Mouse (Mus musculus) CH12.LX (cell line): Measurements from ENCODE around the gene Itga6. TPM values are rescaled to one million over a fixed set of nuclear protein-coding genes. Genes with fewer than 3 reads are reported as not detected.

Experiments
- DNase-seq: peaks from one replicate; pipeline ENCODE4 v3.0.0-alpha.2; 2013; ENCODE audit errors: extremely low read depth
- H3K27ac ChIP-seq: 2 replicates; pipeline ENCODE4 v1.5.1; 2012; ENCODE audit warnings: low read depth, mild to moderate bottlenecking, control low read depth, moderate library complexity; ENCODE audit not compliant: insufficient read depth
- H3K27me3 ChIP-seq: replicated peaks from 2 replicates; pipeline ENCODE3; 2012; ENCODE audit warnings: inconsistent platforms
- H3K36me3 ChIP-seq, 2 experiments: replicated peaks in 1 of 2; 2 replicates each; pipeline versions ENCODE3 to v1.6.1; 2012; ENCODE audit warnings: inconsistent platforms in 1 of 2, low read length in 1 of 2, mild to moderate bottlenecking in 1 of 2, mixed read lengths in 1 of 2, moderate library complexity in 1 of 2; ENCODE audit not compliant: control insufficient read depth in 1 of 2, insufficient read depth in 1 of 2
- H3K4me1 ChIP-seq, 2 experiments: 2 replicates each; pipeline ENCODE4 v1.6.1; 2012; ENCODE audit warnings: inconsistent platforms in 1 of 2, moderate library complexity in 1 of 2; ENCODE audit not compliant: insufficient read depth in 2 of 2, control insufficient read depth in 1 of 2
- H3K4me2 ChIP-seq: 2 replicates; pipeline ENCODE4 v1.6.1; 2012; ENCODE audit warnings: low read depth, mild to moderate bottlenecking, control low read depth; ENCODE audit not compliant: poor library complexity, insufficient read depth, severe bottlenecking
- H3K4me3 ChIP-seq, 3 experiments: fragments of 150-350 bp in 1 of 3; sonication (generic) in 1 of 3; replicated peaks in 1 of 3; 2 replicates each; pipeline versions ENCODE3 to v1.5.1; 2011 to 2012; ENCODE audit warnings: low read depth in 2 of 3, low read length in 2 of 3, mild to moderate bottlenecking in 2 of 3, moderate library complexity in 2 of 3, control low read depth in 1 of 3, improper control_type of control experiment in 1 of 3, inconsistent platforms in 1 of 3, mixed read lengths in 1 of 3; ENCODE audit not compliant: poor library complexity in 1 of 3
- H3K79me2 ChIP-seq: replicated peaks from 2 replicates; pipeline ENCODE4 v1.6.1; 2012; ENCODE audit warnings: mild to moderate bottlenecking, moderate library complexity; ENCODE audit not compliant: control insufficient read depth, poor library complexity, insufficient read depth, severe bottlenecking; ENCODE audit errors: extremely low read depth
- H3K9ac ChIP-seq: 2 replicates; pipeline ENCODE4 v1.6.1; 2012; ENCODE audit warnings: low read depth, mild to moderate bottlenecking, control low read depth, moderate library complexity; ENCODE audit not compliant: insufficient read depth
- H3K9me3 ChIP-seq: replicated peaks from 2 replicates; pipeline ENCODE3; 2012; ENCODE audit warnings: low read length, inconsistent platforms, mixed read lengths
- BHLHE40 ChIP-seq: IDR thresholded peaks from 2 replicates; pipeline ENCODE4 v1.6.1; 2011; ENCODE audit warnings: mild to moderate bottlenecking, low read depth, low read length, improper control_type of control experiment
- CHD1 ChIP-seq: IDR thresholded peaks from 2 replicates; pipeline ENCODE4 v1.6.1; 2012; ENCODE audit warnings: low read depth, low read length, improper control_type of control experiment, inconsistent platforms
- CHD2 ChIP-seq: IDR thresholded peaks from 2 replicates; pipeline ENCODE4 v1.6.1; 2011; ENCODE audit warnings: low read length, improper control_type of control experiment
- CTCF ChIP-seq, 2 experiments: IDR thresholded peaks in 1 of 2; conservative IDR thresholded peaks in 1 of 2; 2 replicates each; pipeline ENCODE4 v1.5.1; 2011 to 2012; ENCODE audit warnings: low read depth in 2 of 2, low read length in 2 of 2, improper control_type of control experiment in 1 of 2, inconsistent platforms in 1 of 2, mild to moderate bottlenecking in 1 of 2, moderate library complexity in 1 of 2
- E2F4 ChIP-seq: IDR thresholded peaks from 2 replicates; pipeline ENCODE4 v1.6.1; 2011; ENCODE audit warnings: low read depth, low read length, improper control_type of control experiment; ENCODE audit not compliant: insufficient replicate concordance
- ELF1 ChIP-seq: IDR thresholded peaks from 2 replicates; pipeline ENCODE4 v1.6.1; 2014; ENCODE audit warnings: low read depth, mild to moderate bottlenecking, inconsistent platforms, low read length, improper control_type of control experiment
- ETS1 ChIP-seq: conservative IDR thresholded peaks from 2 replicates; pipeline ENCODE4 v1.6.1; 2012; ENCODE audit warnings: low read depth, mild to moderate bottlenecking, inconsistent platforms, low read length, improper control_type of control experiment, moderate library complexity
- IRF4 ChIP-seq: IDR thresholded peaks from 2 replicates; pipeline ENCODE4 v1.6.1; 2014; ENCODE audit warnings: low read depth, mild to moderate bottlenecking, inconsistent platforms, low read length, improper control_type of control experiment
- JUND ChIP-seq: conservative IDR thresholded peaks from 2 replicates; pipeline ENCODE4 v1.6.1; 2011; ENCODE audit warnings: low read depth, low read length, improper control_type of control experiment
- KAT2A ChIP-seq: IDR thresholded peaks from 2 replicates; pipeline ENCODE4 v1.6.1; 2012; ENCODE audit warnings: low read length, improper control_type of control experiment, inconsistent platforms; ENCODE audit not compliant: insufficient replicate concordance
- MAFK ChIP-seq: IDR thresholded peaks from 2 replicates; pipeline ENCODE4 v1.6.1; 2011; ENCODE audit warnings: low read length, improper control_type of control experiment; ENCODE audit not compliant: insufficient replicate concordance
- MAX ChIP-seq: IDR thresholded peaks from 2 replicates; pipeline ENCODE4 v1.6.1; 2011; ENCODE audit warnings: low read length, improper control_type of control experiment
- MAZ ChIP-seq: IDR thresholded peaks from 2 replicates; pipeline ENCODE4 v1.6.1; 2012; ENCODE audit warnings: low read depth, mild to moderate bottlenecking, inconsistent platforms, low read length, improper control_type of control experiment, moderate library complexity
- MXI1 ChIP-seq: IDR thresholded peaks from 2 replicates; pipeline ENCODE4 v1.6.1; 2011; ENCODE audit warnings: mild to moderate bottlenecking, low read depth, low read length, improper control_type of control experiment
- NELFE ChIP-seq: IDR thresholded peaks from 2 replicates; pipeline ENCODE4 v1.6.1; 2011; ENCODE audit warnings: low read depth, low read length, improper control_type of control experiment
- NRF1 ChIP-seq: IDR thresholded peaks from 2 replicates; pipeline ENCODE4 v1.6.1; 2014; ENCODE audit warnings: low read depth, mild to moderate bottlenecking, inconsistent platforms, low read length, improper control_type of control experiment, moderate library complexity
- POLR2A ChIP-seq: IDR thresholded peaks from 2 replicates; pipeline ENCODE4 v1.6.1; 2011; ENCODE audit warnings: low read depth, mild to moderate bottlenecking, improper control_type of control experiment, low read length
- POLR2AphosphoS2 ChIP-seq: IDR thresholded peaks from 2 replicates; pipeline ENCODE4 v1.6.1; 2011; ENCODE audit warnings: low read depth, low read length, improper control_type of control experiment
- RAD21 ChIP-seq: IDR thresholded peaks from 2 replicates; pipeline ENCODE4 v1.6.1; 2011; ENCODE audit warnings: low read depth, mild to moderate bottlenecking, low read length, improper control_type of control experiment, moderate library complexity
- RCOR1 ChIP-seq: conservative IDR thresholded peaks from 2 replicates; pipeline ENCODE4 v1.6.1; 2012; ENCODE audit warnings: low read depth, mild to moderate bottlenecking, inconsistent platforms, low read length, improper control_type of control experiment
- SIN3A ChIP-seq: IDR thresholded peaks from 2 replicates; pipeline ENCODE4 v1.6.1; 2012; ENCODE audit warnings: low read length, improper control_type of control experiment, inconsistent platforms
- TBP ChIP-seq: conservative IDR thresholded peaks from 2 replicates; pipeline ENCODE4 v1.6.1; 2011; ENCODE audit warnings: low read depth, low read length, improper control_type of control experiment
- TCF12 ChIP-seq: IDR thresholded peaks from 2 replicates; pipeline ENCODE4 v1.6.1; 2014; ENCODE audit warnings: low read depth, mild to moderate bottlenecking, inconsistent platforms, low read length, improper control_type of control experiment
- UBTF ChIP-seq: IDR thresholded peaks from 2 replicates; pipeline ENCODE4 v1.6.1; 2012; ENCODE audit warnings: low read depth, mild to moderate bottlenecking, inconsistent platforms, low read length, improper control_type of control experiment, moderate library complexity
- USF1 ChIP-seq: IDR thresholded peaks from 2 replicates; pipeline ENCODE4 v1.6.1; 2014; ENCODE audit warnings: low read depth, mild to moderate bottlenecking, inconsistent platforms, low read length, improper control_type of control experiment
- USF2 ChIP-seq: conservative IDR thresholded peaks from 2 replicates; pipeline ENCODE4 v1.6.1; 2011; ENCODE audit warnings: low read depth, low read length, improper control_type of control experiment
- ZC3H11A ChIP-seq: IDR thresholded peaks from 2 replicates; pipeline ENCODE4 v1.6.1; 2012; ENCODE audit warnings: low read depth, mild to moderate bottlenecking, inconsistent platforms, low read length, improper control_type of control experiment
- ZMIZ1 ChIP-seq: IDR thresholded peaks from 2 replicates; pipeline ENCODE4 v1.6.1; 2012; ENCODE audit warnings: low read depth, mild to moderate bottlenecking, inconsistent platforms, low read length, improper control_type of control experiment
- ZNF384 ChIP-seq: IDR thresholded peaks from 2 replicates; pipeline ENCODE4 v1.6.1; 2012; ENCODE audit warnings: low read depth, low read length, improper control_type of control experiment, inconsistent platforms
- dilution Hi-C: fragments of 300-500 bp; cut with MboI; formaldehyde crosslinking; loops from 2 replicates; pipeline ENCODE4 v1.14.3; 2020; ENCODE audit warnings: low sequenced_read_pairs; ENCODE audit not compliant: extremely low pct_unique_long_range_greater_than_20kb, extremely low pct_ligation_motif_present
- in situ Hi-C: fragments of 300-500 bp; cut with MboI; formaldehyde crosslinking; loops from 3 replicates; pipeline ENCODE4 v1.14.3; 2019; ENCODE audit warnings: low sequenced_read_pairs, low pct_ligation_motif_present, low pct_unique_long_range_greater_than_20kb, mixed read lengths
- polyA plus RNA-seq: library from polyadenylated mRNA; unstranded; fragments of >175 nt; gene quantifications from 2 replicates; pipeline ENCODE4 v1.2.1, GENCODE M21; 2012; ENCODE audit warnings: low read depth; ENCODE audit not compliant: insufficient read length
- total RNA-seq, 2 experiments: library from RNA; depleted of rRNA; stranded (reverse); fragments of 300-350 nt in 1 of 2; fragments of >200 nt in 1 of 2; gene quantifications; 2 replicates each; pipeline ENCODE4 v1.2.3; 2012 to 2014

Itga6 gene
- total and polyA plus RNA-seq, 3 experiments = 6.1 to 13.9 (median 10.9) TPM

DNA sequence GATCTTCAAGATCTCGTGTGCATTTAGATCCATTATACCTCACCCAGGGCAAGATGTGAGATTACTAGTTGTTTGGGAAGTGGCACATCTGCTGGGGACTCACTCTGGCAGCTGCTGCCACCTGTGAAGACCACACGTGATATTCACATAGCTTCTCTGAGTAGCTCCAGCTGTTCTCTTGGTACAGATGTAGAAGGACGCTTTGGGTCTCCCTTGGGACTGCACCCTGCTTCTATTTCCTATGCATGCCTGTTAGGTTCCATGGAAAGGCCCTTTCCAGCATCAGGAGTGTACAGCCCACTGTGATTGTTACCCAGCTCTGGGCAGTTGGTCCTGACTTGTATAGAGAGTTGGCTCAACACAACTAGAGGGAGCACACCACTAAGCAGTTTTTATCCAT is 39.8 kb downstream of the Itga6 start (continued):
- TF ChIP-seq SIN3A = no peak
- TF ChIP-seq CHD2 = no peak
- TF ChIP-seq ELF1 = no peak
- TF ChIP-seq MAX = peak; percentile 49
- no peak for TF ChIP-seq USF2
- no peak for TF ChIP-seq NELFE
- TF ChIP-seq MXI1 = no peak
- no peak for TF ChIP-seq RCOR1
- no peak for TF ChIP-seq NRF1

DNA sequence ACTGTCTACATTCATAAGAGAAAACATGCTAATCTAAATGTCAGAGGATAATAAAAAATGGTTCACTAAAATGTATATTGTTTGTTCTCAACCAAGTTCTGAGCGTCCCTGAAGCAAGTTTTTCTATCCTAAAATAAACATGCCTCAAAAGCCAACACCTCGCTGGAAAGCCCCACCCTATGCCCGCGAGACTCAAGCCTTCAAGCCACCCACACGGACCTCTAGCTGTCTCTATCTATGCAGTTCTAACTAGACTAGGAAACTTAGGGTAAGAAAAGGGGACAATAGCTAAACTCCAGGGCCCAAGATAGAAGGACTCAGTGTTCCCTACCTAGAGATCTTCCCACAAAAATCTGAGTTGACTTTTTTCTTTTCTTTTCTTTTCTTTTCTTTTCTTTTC is 40.6 kb downstream of the Itga6 start:
- Histone ChIP-seq H3K9me3 (no peaks in the 10 kb centered on the region), H3K27ac (no peak overlapping the region), H3K4me1 (peaks cover 4 to 23% of the 10 kb centered on the region in 2 experiments; a peak in 3 of 4 replicates), H3K4me3 (no peak overlapping the region), H3K4me2 (peak overlapping the region; percentile 2; the same call in 1 of the 2 replicates), H3K27me3 (peaks cover 4% of the 10 kb centered on the region), H3K9ac (no peak overlapping the region; the same call in 1 of the 2 replicates), H3K36me3 (no peaks in the 10 kb centered on the region), H3K79me2 (no peaks in the 10 kb centered on the region)
- in situ Hi-C loops (no loop called here), dilution Hi-C loops (no loop called here)
- peak; percentile 64 for DNase-seq
- peak; percentile 63 for TF ChIP-seq CHD2
- no peak for TF ChIP-seq POLR2AphosphoS2

DNA sequence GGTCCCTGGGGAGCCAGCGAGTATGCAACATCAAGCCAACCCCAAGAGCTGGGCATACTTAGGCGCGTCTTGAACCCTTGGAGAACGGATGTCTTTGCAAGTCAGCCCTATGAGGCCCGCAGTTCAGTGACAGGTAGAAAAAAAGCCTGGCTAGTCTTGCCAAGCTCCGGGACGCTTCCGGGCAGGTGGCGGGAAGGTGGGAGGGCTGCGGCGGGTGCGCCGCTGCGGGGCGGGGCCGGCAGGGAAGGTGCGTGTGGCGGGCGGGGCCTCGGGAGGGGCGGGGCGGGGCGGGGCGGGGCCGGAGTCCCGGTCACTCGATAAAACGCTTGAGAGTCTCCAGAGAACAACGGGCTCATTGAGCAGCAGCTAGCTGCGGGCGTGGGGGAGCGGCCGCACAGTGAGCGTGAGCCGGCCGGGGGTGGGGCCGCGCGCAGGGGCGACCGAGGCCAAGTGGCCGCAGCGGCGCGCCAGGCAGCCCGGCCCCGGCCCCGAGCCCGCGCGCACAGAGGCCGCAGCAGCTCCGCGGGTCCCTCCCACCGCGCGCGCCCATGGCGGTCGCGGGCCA is 41.3 kb downstream of the Itga6 start:
- Histone ChIP-seq H3K27me3 (peaks cover 4% of the 10 kb centered on the region), H3K79me2 (no peaks in the 10 kb centered on the region), H3K4me1 (peaks cover 4 to 23% of the 10 kb centered on the region in 2 experiments; a peak in 3 of 4 replicates), H3K9me3 (no peaks in the 10 kb centered on the region), H3K4me3 (peak overlapping the region; percentile 58 to 75 (median 74)), H3K27ac (peak overlapping the region; percentile 15; the same call in 1 of the 2 replicates), H3K4me2 (peak overlapping the region; percentile 53), H3K36me3 (no peaks in the 10 kb centered on the region), H3K9ac (peak overlapping the region; percentile 41)
- dilution Hi-C loops (no loop called here), in situ Hi-C loops (no loop called here)
- peak; percentile 72 for DNase-seq
- TF ChIP-seq MAFK (no peak), USF1 (no peak), USF2 (no peak), SIN3A (no peak; the same call in 1 of the 2 replicates), ZMIZ1 (no peak; the same call in 1 of the 2 replicates), ZC3H11A (no peak), RCOR1 (no peak), TCF12 (peak; percentile 32), CTCF (conservative IDR thresholded peaks at IDR 0.05 in 1 of 2, IDR thresholded peaks at IDR 0.05 in 1 of 2; ENCODE audit: low read depth in 2 of 2, low read length in 2 of 2) (no peak), TBP (no peak), UBTF (no peak), MXI1 (no peak; the same call in none of the 2 replicates), E2F4 (no peak), JUND (no peak), NRF1 (no peak), NELFE (0 out of 2 replicates have a peak, but pooled peaks have one; percentile 38), MAX (no peak; the same call in 1 of the 2 replicates), ZNF384 (peak; percentile 69), BHLHE40 (no peak), RAD21 (no peak), KAT2A (no peak), IRF4 (0 out of 2 replicates have a peak, but pooled peaks have one; percentile 13), POLR2A (peak; percentile 50; the same call in 1 of the 2 replicates), CHD1 (no peak), ETS1 (no peak; the same call in 1 of the 2 replicates), MAZ (no peak), CHD2 (no peak)
